Mouse (Mus musculus) cortical plate, adult 2 months (tissue): ENCODE data around the gene Glyctk. TPM values are rescaled to one million over a fixed set of nuclear protein-coding genes. Genes with fewer than 3 reads are reported as not detected.

Source experiments
- H3K27ac ChIP-seq: fragments of 200-500 bp; 2 replicates; pipeline ENCODE4 v1.5.1; 2012; ENCODE audit warnings: low read length, control low read depth, inconsistent platforms; ENCODE audit not compliant: insufficient read depth
- H3K4me1 ChIP-seq: fragments of 200-500 bp; 2 replicates; pipeline ENCODE4 v1.6.1; 2011; ENCODE audit warnings: low read length; ENCODE audit not compliant: control insufficient read depth, insufficient read depth
- H3K4me3 ChIP-seq: fragments of 200-500 bp; 2 replicates; pipeline ENCODE4 v1.5.1; 2011; ENCODE audit warnings: mild to moderate bottlenecking, low read length, control low read depth; ENCODE audit not compliant: insufficient read depth
- CTCF ChIP-seq: fragments of 200-500 bp; IDR thresholded peaks from 2 replicates; pipeline ENCODE4 v1.5.1; 2011; ENCODE audit warnings: mild to moderate bottlenecking, control low read depth, low read length; ENCODE audit not compliant: insufficient read depth; ENCODE audit errors: extremely low read depth
- POLR2A ChIP-seq: fragments of 200-500 bp; IDR thresholded peaks from 2 replicates; pipeline ENCODE4 v1.6.1; 2011; ENCODE audit warnings: mild to moderate bottlenecking, low read length, control low read depth; ENCODE audit not compliant: insufficient read depth; ENCODE audit errors: extremely low read depth
- polyA plus RNA-seq: library from polyadenylated mRNA; depleted of rRNA; stranded (reverse); fragments of >200 nt; gene quantifications from 2 replicates; pipeline ENCODE4 v1.2.3, GENCODE M21; 2012

Gene Glyctk
- polyA plus RNA-seq, 1 experiment: 3.1 TPM

GRCm38 (mm10) chr9:106197732-106198131 is 39.8 kb upstream of the Glyctk start:
- H3K27ac ChIP-seq: no peak overlapping the region
- TF ChIP-seq CTCF: no peak
- TF ChIP-seq POLR2A: no peak
- H3K4me3 ChIP-seq: no peak overlapping the region
- H3K4me1 ChIP-seq: 0 out of 2 replicates have a peak, but pooled peaks cover 3% of the 10 kb centered on the region

GRCm38 (mm10) chr9:106197081-106197713 is 39.3 kb upstream of the Glyctk start:
- H3K4me1 ChIP-seq: 0 out of 2 replicates have a peak, but pooled peaks cover 3% of the 10 kb centered on the region
- no peak overlapping the region for H3K4me3 ChIP-seq
- H3K27ac ChIP-seq: no peak overlapping the region
- no peak for TF ChIP-seq POLR2A
- TF ChIP-seq CTCF: no peak

GRCm38 (mm10) chr9:106195693-106196092 is 37.8 kb upstream of the Glyctk start:
- TF ChIP-seq POLR2A (no peak), CTCF (no peak)
- Histone ChIP-seq H3K4me3 (no peak overlapping the region), H3K4me1 (0 out of 2 replicates have a peak, but pooled peaks cover 3% of the 10 kb centered on the region), H3K27ac (no peak overlapping the region)

- Histone ChIP-seq H3K4me1 (0 out of 2 replicates have a peak, but pooled peaks cover 3% of the 10 kb centered on the region), H3K27ac (no peak overlapping the region), H3K4me3 (no peak overlapping the region)
- no peak for TF ChIP-seq POLR2A
- no peak for TF ChIP-seq CTCF
These were observed 36.2 kb upstream of the Glyctk start for GRCm38 (mm10) chr9:106193930-106194807.

GRCm38 (mm10) chr9:106192998-106193397 is 35.1 kb upstream of the Glyctk start:
- TF ChIP-seq POLR2A: no peak
- no peak for TF ChIP-seq CTCF
- Histone ChIP-seq H3K27ac (0 out of 2 replicates have a peak overlapping the region, but pooled peaks have one; percentile 31), H3K4me3 (no peak overlapping the region), H3K4me1 (0 out of 2 replicates have a peak, but pooled peaks cover 3% of the 10 kb centered on the region)

GRCm38 (mm10) chr9:106192024-106192423 is 34.1 kb upstream of the Glyctk start:
- no peak overlapping the region for H3K27ac ChIP-seq
- H3K4me3 ChIP-seq: no peak overlapping the region
- TF ChIP-seq CTCF (no peak), POLR2A (no peak)
- H3K4me1 ChIP-seq: 0 out of 2 replicates have a peak, but pooled peaks cover 3% of the 10 kb centered on the region

GRCm38 (mm10) chr9:106191355-106191754 is 33.4 kb upstream of the Glyctk start:
- 0 out of 2 replicates have a peak, but pooled peaks cover 3% of the 10 kb centered on the region for H3K4me1 ChIP-seq
- H3K4me3 ChIP-seq: no peak overlapping the region
- TF ChIP-seq CTCF (no peak), POLR2A (no peak)
- H3K27ac ChIP-seq: no peak overlapping the region

GRCm38 (mm10) chr9:106183996-106184395 is 26.1 kb upstream of the Glyctk start:
- no peak overlapping the region for H3K4me3 ChIP-seq
- no peak for TF ChIP-seq CTCF
- no peak for TF ChIP-seq POLR2A
- peaks cover 4% of the 10 kb centered on the region; the same call in 1 of the 2 replicates for H3K4me1 ChIP-seq
- no peak overlapping the region for H3K27ac ChIP-seq

- Histone ChIP-seq H3K4me3 (no peak overlapping the region), H3K27ac (no peak overlapping the region), H3K4me1 (peaks cover 4% of the 10 kb centered on the region)
- no peak for TF ChIP-seq CTCF
- TF ChIP-seq POLR2A: no peak
These were observed 24.2 kb upstream of the Glyctk start for GRCm38 (mm10) chr9:106182146-106182545.
